Mouse (Mus musculus): Measurements from ENCODE around the gene Tlx1. TPM values are rescaled to one million over a fixed set of nuclear protein-coding genes. Genes with fewer than 3 reads are reported as not detected.

Gene Tlx1
- total and polyA plus RNA-seq, 2 experiments from 2014 or later, result 0.31 to 0.34 TPM

GRCm38 (mm10) chr19:45154059-45154386, 3.5 kb downstream of the Tlx1 start:
- H3K9me3 ChIP-seq (replicated peaks; ENCODE audit: control insufficient read depth, low read length), result no peaks in the 10 kb centered on the region
- H3K27me3 ChIP-seq (ENCODE audit: control insufficient read depth, insufficient read depth, low read length), result peaks cover 97% of the 10 kb centered on the region
- WGBS, result 1% methylated on average over 20 of the region's 24 CpGs
- H3K36me3 ChIP-seq (replicated peaks; ENCODE audit: control insufficient read depth, insufficient read depth, low read length), result no peaks in the 10 kb centered on the region
- DNase-seq (ENCODE audit: low spot score), result no peak
- H3K9ac ChIP-seq (replicated peaks; ENCODE audit: low read depth, low read length), result no peak overlapping the region
- no peak for ATAC-seq (ENCODE audit: insufficient read depth, low read depth)
- H3K4me2 ChIP-seq (ENCODE audit: low read depth, low read length), result peak overlapping the region; percentile 56
- no peak for TF ChIP-seq EP300 (IDR thresholded peaks at IDR 0.05; ENCODE audit: low read depth)
- 0 out of 2 replicates have a peak overlapping the region, but pooled peaks have one; percentile 37 for H3K27ac ChIP-seq (ENCODE audit: low read depth)
- H3K4me3 ChIP-seq (ENCODE audit: low read depth, low read length), result peak overlapping the region; percentile 38
- no peaks in the 10 kb centered on the region for H3K4me1 ChIP-seq (ENCODE audit: control insufficient read depth, insufficient read depth)

DNA sequence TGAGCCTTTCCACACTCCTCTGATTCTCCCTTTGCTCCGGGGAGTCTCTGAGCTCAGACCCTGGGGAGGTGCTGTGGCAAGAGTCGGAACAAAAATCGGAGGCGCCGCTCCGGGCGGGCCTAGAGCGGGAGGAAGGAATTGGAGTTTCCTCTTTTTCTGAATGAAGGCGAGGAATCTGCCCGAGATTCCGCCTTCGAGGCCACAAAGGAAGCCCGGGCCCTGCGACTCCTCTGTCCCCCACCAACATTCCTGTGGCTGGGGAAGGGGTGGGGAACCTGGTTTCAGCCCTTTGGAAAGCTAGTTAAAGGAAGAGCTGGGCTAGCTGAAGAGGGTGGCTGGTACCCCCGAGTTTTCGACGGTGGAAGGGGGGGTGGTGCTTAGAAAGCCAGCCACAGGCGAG, 4.0 kb downstream of the Tlx1 start:
- no peaks in the 10 kb centered on the region for H3K36me3 ChIP-seq (replicated peaks; ENCODE audit: control insufficient read depth, insufficient read depth, low read length)
- no peak for DNase-seq (ENCODE audit: low spot score)
- H3K27me3 ChIP-seq (ENCODE audit: control insufficient read depth, insufficient read depth, low read length), result peaks cover 98% of the 10 kb centered on the region
- no peak for ATAC-seq (ENCODE audit: insufficient read depth, low read depth)
- H3K4me1 ChIP-seq (ENCODE audit: control insufficient read depth, insufficient read depth), result no peaks in the 10 kb centered on the region
- peak overlapping the region; percentile 56 for H3K4me2 ChIP-seq (ENCODE audit: low read depth, low read length)
- TF ChIP-seq CTCF (IDR thresholded peaks at IDR 0.05; ENCODE audit: low read depth), result no peak
- TF ChIP-seq EP300 (IDR thresholded peaks at IDR 0.05; ENCODE audit: low read depth), result no peak
- no peaks in the 10 kb centered on the region for H3K9me3 ChIP-seq (replicated peaks; ENCODE audit: control insufficient read depth, low read length)
- no peak overlapping the region for H3K27ac ChIP-seq (ENCODE audit: low read depth)
- peak overlapping the region; percentile 38 for H3K4me3 ChIP-seq (ENCODE audit: low read depth, low read length)
- 3% methylated on average over 18 of the region's 18 CpGs for WGBS
- H3K9ac ChIP-seq (replicated peaks; ENCODE audit: low read depth, low read length), result no peak overlapping the region

- H3K9me3 ChIP-seq (replicated peaks; ENCODE audit: control insufficient read depth, low read length), result no peaks in the 10 kb centered on the region
- H3K9ac ChIP-seq (replicated peaks; ENCODE audit: low read depth, low read length), result no peak overlapping the region
- H3K36me3 ChIP-seq (replicated peaks; ENCODE audit: control insufficient read depth, insufficient read depth, low read length), result no peaks in the 10 kb centered on the region
- TF ChIP-seq EP300 (IDR thresholded peaks at IDR 0.05; ENCODE audit: low read depth) (no peak), CTCF (IDR thresholded peaks at IDR 0.05; ENCODE audit: low read depth) (no peak)
- H3K4me3 ChIP-seq (ENCODE audit: low read depth, low read length), result no peak overlapping the region
- WGBS, result 6% methylated on average over 15 of the region's 15 CpGs
- H3K4me1 ChIP-seq (ENCODE audit: control insufficient read depth, insufficient read depth), result no peaks in the 10 kb centered on the region
- ATAC-seq (ENCODE audit: insufficient read depth, low read depth) (no peak), DNase-seq (ENCODE audit: low spot score) (no peak)
- H3K27me3 ChIP-seq (ENCODE audit: control insufficient read depth, insufficient read depth, low read length), result peaks cover 99% of the 10 kb centered on the region
- no peak overlapping the region for H3K27ac ChIP-seq (ENCODE audit: low read depth)
- H3K4me2 ChIP-seq (ENCODE audit: low read depth, low read length), result no peak overlapping the region
Observed at GRCm38 (mm10) chr19:45155141-45155790, 4.8 kb downstream of the Tlx1 start.

DNA sequence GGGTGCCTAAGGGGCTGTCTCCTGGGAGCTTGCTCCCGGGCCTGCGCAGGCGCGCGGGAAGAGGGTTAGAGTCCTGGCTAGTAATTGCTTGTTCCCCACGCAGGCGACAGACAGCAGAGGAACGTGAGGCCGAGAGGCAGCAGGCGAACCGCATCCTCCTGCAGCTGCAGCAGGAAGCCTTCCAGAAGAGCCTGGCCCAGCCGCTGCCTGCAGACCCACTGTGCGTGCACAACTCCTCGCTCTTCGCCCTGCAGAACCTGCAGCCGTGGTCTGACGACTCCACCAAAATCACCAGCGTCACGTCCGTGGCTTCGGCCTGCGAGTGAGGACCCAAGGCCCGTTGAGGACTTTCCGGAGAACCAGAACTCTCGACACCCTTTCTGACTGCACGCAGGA, 5.3 kb downstream of the Tlx1 start:
- TF ChIP-seq CTCF (IDR thresholded peaks at IDR 0.05; ENCODE audit: low read depth) (no peak), EP300 (IDR thresholded peaks at IDR 0.05; ENCODE audit: low read depth) (no peak)
- no peak for DNase-seq (ENCODE audit: low spot score)
- Histone ChIP-seq H3K27me3 (ENCODE audit: control insufficient read depth, insufficient read depth, low read length) (peaks cover 99% of the 10 kb centered on the region), H3K4me3 (ENCODE audit: low read depth, low read length) (no peak overlapping the region), H3K9ac (replicated peaks; ENCODE audit: low read depth, low read length) (no peak overlapping the region), H3K4me1 (ENCODE audit: control insufficient read depth, insufficient read depth) (no peaks in the 10 kb centered on the region), H3K27ac (ENCODE audit: low read depth) (no peak overlapping the region), H3K9me3 (replicated peaks; ENCODE audit: control insufficient read depth, low read length) (no peaks in the 10 kb centered on the region), H3K4me2 (ENCODE audit: low read depth, low read length) (no peak overlapping the region), H3K36me3 (replicated peaks; ENCODE audit: control insufficient read depth, insufficient read depth, low read length) (no peaks in the 10 kb centered on the region)
- WGBS, result 10% methylated on average over 26 of the region's 26 CpGs
- no peak for ATAC-seq (ENCODE audit: insufficient read depth, low read depth)

DNA sequence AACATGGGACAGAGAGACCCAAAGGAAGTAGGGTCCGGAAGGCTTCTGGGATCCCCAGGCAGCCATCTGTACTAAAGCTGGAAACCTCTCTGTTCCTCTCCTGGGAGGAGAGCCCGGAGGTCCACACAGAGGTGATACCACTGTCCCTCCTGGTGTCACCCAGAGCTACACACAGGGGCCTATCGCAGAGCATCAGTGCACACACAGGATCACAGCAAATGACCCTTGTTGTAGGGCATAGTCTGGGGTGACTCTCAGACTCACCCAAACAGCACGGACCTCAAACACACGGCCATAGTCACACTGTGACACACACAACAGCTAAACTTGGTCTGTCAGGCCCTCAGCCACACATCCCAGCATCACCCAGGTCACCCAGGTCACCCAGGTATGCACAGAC, 5.9 kb downstream of the Tlx1 start:
- H3K4me1 ChIP-seq (ENCODE audit: control insufficient read depth, insufficient read depth), result no peaks in the 10 kb centered on the region
- H3K27ac ChIP-seq (ENCODE audit: low read depth), result no peak overlapping the region
- H3K9me3 ChIP-seq (replicated peaks; ENCODE audit: control insufficient read depth, low read length), result no peaks in the 10 kb centered on the region
- no peak for DNase-seq (ENCODE audit: low spot score)
- H3K4me3 ChIP-seq (ENCODE audit: low read depth, low read length), result no peak overlapping the region
- no peak overlapping the region for H3K9ac ChIP-seq (replicated peaks; ENCODE audit: low read depth, low read length)
- no peaks in the 10 kb centered on the region for H3K36me3 ChIP-seq (replicated peaks; ENCODE audit: control insufficient read depth, insufficient read depth, low read length)
- WGBS, result 18% methylated on average over 5 of the region's 5 CpGs
- TF ChIP-seq CTCF (IDR thresholded peaks at IDR 0.05; ENCODE audit: low read depth), result no peak
- peaks cover 97% of the 10 kb centered on the region for H3K27me3 ChIP-seq (ENCODE audit: control insufficient read depth, insufficient read depth, low read length)
- ATAC-seq (ENCODE audit: insufficient read depth, low read depth), result no peak
- H3K4me2 ChIP-seq (ENCODE audit: low read depth, low read length), result no peak overlapping the region

DNA sequence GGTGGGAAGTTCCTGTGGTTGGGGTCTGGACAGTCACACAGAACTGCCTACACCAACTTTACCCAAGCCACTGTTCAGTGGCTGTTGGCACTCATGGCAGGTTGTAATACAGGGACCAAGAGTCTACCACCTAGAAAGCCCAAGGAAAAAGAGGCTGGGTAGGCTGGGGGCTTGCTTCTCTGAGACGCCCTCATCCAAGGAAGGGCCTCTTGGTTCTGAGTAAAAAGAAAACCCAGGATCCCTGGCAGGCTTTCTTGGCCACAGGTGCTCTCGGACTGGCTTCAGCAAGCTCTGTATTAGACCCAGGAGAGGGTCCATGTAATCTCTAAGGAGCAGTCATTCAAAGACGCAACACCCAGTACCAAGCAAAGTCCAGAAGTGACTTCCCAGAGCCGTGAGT, 7.7 kb downstream of the Tlx1 start:
- Histone ChIP-seq H3K27me3 (ENCODE audit: control insufficient read depth, insufficient read depth, low read length) (peaks cover 97% of the 10 kb centered on the region), H3K9ac (replicated peaks; ENCODE audit: low read depth, low read length) (no peak overlapping the region), H3K36me3 (replicated peaks; ENCODE audit: control insufficient read depth, insufficient read depth, low read length) (no peaks in the 10 kb centered on the region), H3K9me3 (replicated peaks; ENCODE audit: control insufficient read depth, low read length) (no peaks in the 10 kb centered on the region), H3K4me3 (ENCODE audit: low read depth, low read length) (no peak overlapping the region), H3K4me1 (ENCODE audit: control insufficient read depth, insufficient read depth) (no peaks in the 10 kb centered on the region), H3K4me2 (ENCODE audit: low read depth, low read length) (no peak overlapping the region), H3K27ac (ENCODE audit: low read depth) (no peak overlapping the region)
- ATAC-seq (ENCODE audit: insufficient read depth, low read depth), result no peak
- TF ChIP-seq CTCF (IDR thresholded peaks at IDR 0.05; ENCODE audit: low read depth), result no peak
- no peak for TF ChIP-seq EP300 (IDR thresholded peaks at IDR 0.05; ENCODE audit: low read depth)
- 15% methylated on average over 4 of the region's 4 CpGs for WGBS
- no peak for DNase-seq (ENCODE audit: low spot score)

Data from heart, postnatal 0 days (tissue).